Mouse (Mus musculus) olfactory bulb, adult 2 months (tissue): ENCODE measurements around the gene Oosp2. TPM values are rescaled to one million over a fixed set of nuclear protein-coding genes. Genes with fewer than 3 reads are reported as not detected.

ENCODE experiments used
- H3K27ac ChIP-seq: fragments of 200-500 bp; 2 replicates; pipeline ENCODE4 v1.5.1; 2012; ENCODE audit warnings: low read depth, low read length; ENCODE audit not compliant: insufficient read depth
- H3K4me1 ChIP-seq: fragments of 200-500 bp; 2 replicates; pipeline ENCODE4 v1.6.1; 2012; ENCODE audit warnings: low read length; ENCODE audit not compliant: control insufficient read depth, insufficient read depth
- H3K4me3 ChIP-seq: fragments of 200-500 bp; 2 replicates; pipeline ENCODE4 v1.5.1; 2012; ENCODE audit warnings: mild to moderate bottlenecking, low read depth, low read length, moderate library complexity; ENCODE audit not compliant: insufficient read depth
- CTCF ChIP-seq: fragments of 200-500 bp; IDR thresholded peaks from 2 replicates; pipeline ENCODE4 v1.5.1; 2012; ENCODE audit warnings: low read depth, mild to moderate bottlenecking, low read length, moderate library complexity; ENCODE audit not compliant: insufficient read depth
- POLR2A ChIP-seq: fragments of 200-500 bp; IDR thresholded peaks from 2 replicates; pipeline ENCODE4 v1.6.1; 2012; ENCODE audit warnings: mild to moderate bottlenecking, low read depth, low read length, moderate library complexity; ENCODE audit not compliant: insufficient read depth
- WGBS: fragments of 180-500 bp; shearing (Covaris S2); methylation state at CpG from one replicate; pipeline ENCODE4 v1.1.7; 2018; 5-methylcytosine and 5-hydroxymethylcytosine counted together
- polyA plus RNA-seq: library from polyadenylated mRNA; stranded (reverse); fragments of >200 nt; gene quantifications from 2 replicates; pipeline ENCODE4 v1.2.4, GENCODE M21; 2012; ENCODE audit warnings: low replicate concordance; ENCODE audit not compliant: missing spikeins, insufficient read depth, insufficient read length

The Oosp2 gene
- polyA plus RNA-seq, 1 experiment: not detected

DNA sequence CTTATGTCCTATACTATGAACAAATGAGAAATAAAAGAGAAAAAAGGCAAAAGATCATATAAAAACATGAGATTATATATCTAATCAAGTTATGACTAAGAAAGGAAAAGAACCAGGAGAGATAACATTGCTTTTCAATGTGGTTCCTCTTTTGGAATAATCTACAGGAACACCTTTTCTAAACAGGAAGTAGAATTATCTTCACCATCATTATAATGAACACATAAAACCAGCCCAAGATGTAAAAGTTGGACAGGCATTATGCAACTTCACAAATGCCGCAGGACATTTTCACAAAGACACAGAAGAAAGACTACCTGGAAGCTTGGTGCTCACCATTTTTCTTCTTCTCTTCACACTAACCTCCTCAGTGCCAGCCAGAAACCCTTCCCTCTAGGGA is 47.3 kb downstream of the Oosp2 start:
- H3K4me3 ChIP-seq: no peak overlapping the region
- 97% methylated on average over 1 of the region's 1 CpGs for WGBS
- TF ChIP-seq POLR2A: no peak
- TF ChIP-seq CTCF: no peak

DNA sequence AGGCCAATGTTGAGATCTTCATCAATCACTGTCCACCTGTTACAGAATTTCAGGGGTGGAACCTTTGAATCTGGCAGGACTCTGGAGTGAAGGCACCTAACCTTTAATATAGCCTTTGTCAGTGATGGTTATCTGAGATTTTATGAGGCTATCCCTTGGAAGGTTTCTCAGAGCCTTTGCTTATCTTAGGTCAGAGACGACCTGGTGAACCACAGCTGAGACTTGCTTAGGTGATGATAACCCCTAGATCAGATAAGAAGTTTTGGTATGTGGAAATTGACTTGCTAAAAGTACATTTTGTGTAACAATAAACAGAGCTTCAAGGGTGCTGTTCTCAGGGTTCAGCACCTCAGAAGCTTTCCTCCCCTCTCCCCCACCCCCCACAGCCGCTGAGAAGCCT is 48.1 kb downstream of the Oosp2 start:
- 79% methylated on average over 2 of the region's 2 CpGs for whole genome bisulfite sequencing
- Histone ChIP-seq H3K4me3 (no peak overlapping the region), H3K27ac (no peak overlapping the region), H3K4me1 (no peaks in the 10 kb centered on the region)
- no peak for TF ChIP-seq POLR2A
- no peak for TF ChIP-seq CTCF

More for the DNA sequence above, 47.3 kb downstream of the Oosp2 start:
- Histone ChIP-seq H3K4me1 (no peaks in the 10 kb centered on the region), H3K27ac (no peak overlapping the region)

DNA sequence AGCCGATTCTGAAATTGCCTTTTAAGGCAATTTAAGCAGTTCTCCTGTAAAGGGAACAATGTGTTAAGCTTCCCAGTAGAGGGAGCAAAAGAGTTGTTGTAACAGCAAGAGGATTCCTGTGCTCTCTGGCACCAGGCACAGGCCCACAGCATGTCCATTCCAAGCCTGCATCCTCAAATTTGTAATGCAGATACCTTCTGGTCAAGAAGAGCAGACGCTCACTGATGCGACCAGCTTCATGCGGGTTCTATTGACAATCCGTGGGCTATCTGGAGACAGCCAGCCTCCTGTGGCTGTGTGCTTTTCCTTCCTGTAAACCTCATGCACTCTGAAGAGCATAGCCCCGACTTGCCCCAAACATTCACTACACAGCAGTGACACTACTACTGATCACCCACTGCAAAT is 48.8 kb downstream of the Oosp2 start:
- 26% methylated on average over 6 of the region's 6 CpGs for WGBS
- TF ChIP-seq CTCF (no peak), POLR2A (no peak)
- Histone ChIP-seq H3K27ac (no peak overlapping the region), H3K4me1 (no peaks in the 10 kb centered on the region), H3K4me3 (no peak overlapping the region)

DNA sequence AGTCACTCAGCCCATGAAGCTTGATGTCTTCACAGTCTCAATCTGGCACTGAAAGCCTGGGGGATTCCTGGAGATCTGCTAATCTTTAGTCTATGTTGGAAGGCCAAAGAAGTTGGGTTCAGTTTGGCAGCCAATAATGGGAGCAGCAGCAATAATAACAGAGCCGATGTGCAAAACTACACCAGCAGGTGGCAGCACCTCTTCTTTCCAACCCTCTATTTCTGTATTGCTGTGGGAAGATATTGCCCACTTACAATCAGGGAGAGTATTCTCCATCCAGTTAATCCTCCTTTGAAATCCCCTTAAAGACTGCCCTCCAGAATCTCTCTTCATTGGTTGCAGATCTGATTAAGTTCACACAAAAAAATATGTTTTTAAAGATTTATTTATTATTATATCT is 52.2 kb downstream of the Oosp2 start:
- Histone ChIP-seq H3K4me3 (no peak overlapping the region), H3K4me1 (no peaks in the 10 kb centered on the region), H3K27ac (no peak overlapping the region)
- 9% methylated on average over 1 of the region's 1 CpGs for WGBS
- no peak for TF ChIP-seq CTCF
- TF ChIP-seq POLR2A: no peak

DNA sequence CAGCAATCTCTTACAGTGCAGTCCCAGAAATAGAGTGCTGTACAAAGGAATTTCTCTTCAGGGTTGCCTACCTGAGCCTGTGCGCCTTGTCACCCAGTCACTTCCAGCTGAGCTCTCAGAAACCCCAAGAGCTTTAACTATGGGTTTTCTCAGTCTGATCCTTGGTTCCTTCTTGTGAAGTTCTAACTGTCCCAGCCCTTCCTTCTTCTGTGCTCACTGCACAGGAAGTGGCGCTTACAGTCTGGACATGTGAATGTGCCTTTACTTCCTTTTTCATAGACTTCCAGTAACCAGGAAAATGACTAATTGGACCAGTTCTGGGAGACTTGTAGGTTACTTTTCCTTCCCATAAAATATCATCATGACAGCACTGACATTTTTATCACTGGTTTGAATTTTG is 55.8 kb downstream of the Oosp2 start, which contains the start of gene Ms4a6d:
Ms4a6d (minus strand) TSS at position 247 of the 400 bp plus-strand sequence.
- 87% methylated on average over 2 of the region's 2 CpGs for WGBS
- H3K4me1 ChIP-seq: no peaks in the 10 kb centered on the region
- TF ChIP-seq CTCF (no peak), POLR2A (no peak)

DNA sequence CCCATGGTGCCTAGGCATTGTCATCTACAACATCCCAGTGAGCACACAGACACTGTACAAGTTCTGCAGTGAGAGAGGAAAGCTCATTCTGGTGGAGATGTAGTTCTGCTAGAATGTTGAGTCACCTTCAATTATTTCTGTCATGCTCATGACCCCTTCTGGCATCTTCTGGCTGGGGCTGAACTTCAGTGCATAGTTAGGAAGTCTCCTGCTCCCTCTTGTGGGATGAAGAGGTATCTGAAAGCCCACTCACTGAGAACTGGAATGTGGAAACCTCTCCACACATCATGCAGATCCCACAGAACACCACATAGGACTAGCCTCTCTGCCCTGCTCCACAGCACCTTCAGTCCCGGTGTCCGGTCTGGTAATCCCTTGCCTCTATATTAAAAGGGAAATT is 58.3 kb downstream of the Oosp2 start:
- no peaks in the 10 kb centered on the region for H3K4me1 ChIP-seq
- H3K27ac ChIP-seq: no peak overlapping the region
- TF ChIP-seq CTCF: no peak
- TF ChIP-seq POLR2A: no peak
- no peak overlapping the region for H3K4me3 ChIP-seq
- 87% methylated on average over 2 of the region's 2 CpGs for WGBS

More for the DNA sequence above, 55.8 kb downstream of the Oosp2 start, which contains the start of gene Ms4a6d:
- H3K4me3 ChIP-seq: no peak within 1 kb of the TSS
- H3K27ac ChIP-seq: no peak within 1 kb of the TSS

DNA sequence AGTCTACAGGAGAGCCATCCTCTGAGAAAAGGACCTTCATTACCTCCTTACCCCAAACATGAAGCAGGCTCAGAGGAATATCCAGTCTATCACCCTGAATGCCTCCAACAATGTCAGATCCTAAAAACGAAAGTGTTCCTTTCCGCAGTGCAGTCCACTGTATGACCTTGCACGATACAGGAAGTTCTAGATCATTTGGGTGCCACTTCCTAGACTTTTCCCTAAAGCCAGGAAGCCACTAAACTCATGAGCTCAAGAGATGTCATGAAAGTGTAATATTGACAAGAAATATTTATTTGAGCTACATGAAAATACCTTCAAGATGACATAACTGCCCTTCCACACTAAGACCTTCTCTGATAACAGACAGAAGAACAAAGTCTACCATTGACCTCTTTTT is 59.0 kb downstream of the Oosp2 start:
- TF ChIP-seq POLR2A (no peak), CTCF (no peak)
- no peaks in the 10 kb centered on the region for H3K4me1 ChIP-seq

More for the DNA sequence above, 59.0 kb downstream of the Oosp2 start:
- H3K27ac ChIP-seq: no peak overlapping the region
- 88% methylated on average over 3 of the region's 3 CpGs for WGBS
- H3K4me3 ChIP-seq: no peak overlapping the region

Other genes starting within 250 kb of the Oosp2 start
- not detected in 2 replicates for gene Ms4a4b, start 217.0 kb downstream of the Oosp2 start, polyA plus RNA-seq
- gene Ms4a6c, start 191.2 kb downstream of the Oosp2 start, polyA plus RNA-seq: not detected in 2 replicates
- gene Gm8369, start 174.6 kb downstream of the Oosp2 start, polyA plus RNA-seq: not detected in 2 replicates
- gene Ms4a6b, start 144.0 kb downstream of the Oosp2 start, polyA plus RNA-seq: not detected in 2 replicates
- gene Ms4a4d, start 123.8 kb downstream of the Oosp2 start, polyA plus RNA-seq: not detected in 2 replicates
- not detected in 2 replicates for gene Ms4a6d, start 55.7 kb downstream of the Oosp2 start, polyA plus RNA-seq
- not detected in 2 replicates for gene Ms4a2, start 36.8 kb downstream of the Oosp2 start, polyA plus RNA-seq
- not detected in 2 replicates for gene Ms4a3, start 19.7 kb downstream of the Oosp2 start, polyA plus RNA-seq
- gene Oosp1, start 30.6 kb upstream of the Oosp2 start, polyA plus RNA-seq: not detected in 2 replicates
- not detected in 2 replicates for gene Oosp3, start 36.5 kb upstream of the Oosp2 start, polyA plus RNA-seq
- gene Gif, start 87.0 kb upstream of the Oosp2 start, polyA plus RNA-seq: not detected in 2 replicates
- not detected in 2 replicates for gene Mrpl16, start 109.8 kb upstream of the Oosp2 start, polyA plus RNA-seq
- gene Stx3, start 158.8 kb upstream of the Oosp2 start, polyA plus RNA-seq: not detected in 2 replicates
- gene Olfr1417, start 178.7 kb upstream of the Oosp2 start, polyA plus RNA-seq: not detected in 2 replicates
- not detected in 2 replicates for gene Olfr1418, start 200.5 kb upstream of the Oosp2 start, polyA plus RNA-seq
- not detected in 2 replicates for gene Olfr1419, start 214.5 kb upstream of the Oosp2 start, polyA plus RNA-seq
- gene Olfr1420, start 226.0 kb upstream of the Oosp2 start, polyA plus RNA-seq: not detected in 2 replicates